Mouse (Mus musculus): ENCODE data around the gene Epo.

DNA sequence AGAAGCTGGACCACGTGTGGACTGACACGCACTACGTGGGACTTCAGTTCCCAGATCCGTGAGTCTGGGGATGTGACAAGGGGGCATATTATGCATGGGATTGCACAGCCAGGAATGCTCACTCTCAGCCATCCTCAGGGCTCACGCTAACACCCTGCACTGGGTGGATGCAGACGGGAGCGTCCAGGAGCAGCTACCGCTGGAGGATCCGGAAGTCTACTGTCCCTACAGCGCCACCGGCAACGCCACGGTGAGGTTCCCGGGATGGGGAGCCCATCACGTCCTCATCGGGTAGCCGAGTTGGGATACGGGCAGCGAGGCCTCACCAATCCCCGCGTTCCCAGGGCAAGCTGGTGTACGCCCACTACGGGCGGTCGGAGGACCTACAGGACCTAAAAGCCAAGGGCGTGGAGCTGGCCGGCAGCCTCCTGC, 41.4 kb upstream of the Epo start:
- peak; percentile 24 for TF ChIP-seq CTCF (conservative IDR thresholded peaks at IDR 0.05; ENCODE audit: low read length)
- no peak for TF ChIP-seq POU5F1 (IDR thresholded peaks at IDR 0.05; ENCODE audit: borderline replicate concordance, low read length)
- no peak for TF ChIP-seq NANOG (IDR thresholded peaks at IDR 0.05; ENCODE audit: borderline replicate concordance, low read length)
